Mouse (Mus musculus): Measurements from ENCODE around the gene Palm2. TPM values are rescaled to one million over a fixed set of nuclear protein-coding genes. Genes with fewer than 3 reads are reported as not detected.

Palm2 gene
- polyA plus RNA-seq, 1 experiment, result 75.2 TPM

- Histone ChIP-seq H3K27ac (ENCODE audit: insufficient read depth, low read length) (no peak overlapping the region), H3K4me1 (ENCODE audit: control insufficient read depth, insufficient read depth, low read length) (no peaks in the 10 kb centered on the region; the same call in 1 of the 2 replicates), H3K4me3 (ENCODE audit: insufficient read depth, low read length) (no peak overlapping the region)
- no peak for TF ChIP-seq POLR2A (IDR thresholded peaks at IDR 0.05; ENCODE audit: low read depth, low read length)
- TF ChIP-seq CTCF (IDR thresholded peaks at IDR 0.05; ENCODE audit: borderline replicate concordance, insufficient read depth, low read length), result no peak
Measured at GRCm38 (mm10) chr4:57684676-57685215, 250.7 kb downstream of the Palm2 start.

GRCm38 (mm10) chr4:57686736-57687135, 252.7 kb downstream of the Palm2 start:
- Histone ChIP-seq H3K27ac (ENCODE audit: insufficient read depth, low read length) (no peak overlapping the region), H3K4me1 (ENCODE audit: control insufficient read depth, insufficient read depth, low read length) (no peaks in the 10 kb centered on the region), H3K4me3 (ENCODE audit: insufficient read depth, low read length) (no peak overlapping the region)
- TF ChIP-seq CTCF (IDR thresholded peaks at IDR 0.05; ENCODE audit: borderline replicate concordance, insufficient read depth, low read length) (no peak), POLR2A (IDR thresholded peaks at IDR 0.05; ENCODE audit: low read depth, low read length) (no peak)

GRCm38 (mm10) chr4:57687583-57687982, 253.5 kb downstream of the Palm2 start:
- H3K27ac ChIP-seq (ENCODE audit: insufficient read depth, low read length), result no peak overlapping the region
- no peak overlapping the region for H3K4me3 ChIP-seq (ENCODE audit: insufficient read depth, low read length)
- TF ChIP-seq POLR2A (IDR thresholded peaks at IDR 0.05; ENCODE audit: low read depth, low read length) (no peak), CTCF (IDR thresholded peaks at IDR 0.05; ENCODE audit: borderline replicate concordance, insufficient read depth, low read length) (no peak)
- H3K4me1 ChIP-seq (ENCODE audit: control insufficient read depth, insufficient read depth, low read length), result no peaks in the 10 kb centered on the region

GRCm38 (mm10) chr4:57688131-57688530, 254.1 kb downstream of the Palm2 start:
- Histone ChIP-seq H3K4me3 (ENCODE audit: insufficient read depth, low read length) (no peak overlapping the region), H3K4me1 (ENCODE audit: control insufficient read depth, insufficient read depth, low read length) (no peaks in the 10 kb centered on the region), H3K27ac (ENCODE audit: insufficient read depth, low read length) (no peak overlapping the region)
- no peak for TF ChIP-seq CTCF (IDR thresholded peaks at IDR 0.05; ENCODE audit: borderline replicate concordance, insufficient read depth, low read length)

- Histone ChIP-seq H3K4me3 (ENCODE audit: insufficient read depth, low read length) (no peak overlapping the region), H3K27ac (ENCODE audit: insufficient read depth, low read length) (no peak overlapping the region), H3K4me1 (ENCODE audit: control insufficient read depth, insufficient read depth, low read length) (no peaks in the 10 kb centered on the region)
- TF ChIP-seq CTCF (IDR thresholded peaks at IDR 0.05; ENCODE audit: borderline replicate concordance, insufficient read depth, low read length) (no peak), POLR2A (IDR thresholded peaks at IDR 0.05; ENCODE audit: low read depth, low read length) (no peak)
Measured at GRCm38 (mm10) chr4:57690001-57690400, 256.0 kb downstream of the Palm2 start.

- Histone ChIP-seq H3K4me3 (ENCODE audit: insufficient read depth, low read length) (no peak overlapping the region), H3K27ac (ENCODE audit: insufficient read depth, low read length) (no peak overlapping the region), H3K4me1 (ENCODE audit: control insufficient read depth, insufficient read depth, low read length) (no peaks in the 10 kb centered on the region)
- TF ChIP-seq POLR2A (IDR thresholded peaks at IDR 0.05; ENCODE audit: low read depth, low read length) (no peak), CTCF (IDR thresholded peaks at IDR 0.05; ENCODE audit: borderline replicate concordance, insufficient read depth, low read length) (no peak)
Measured at GRCm38 (mm10) chr4:57690805-57691204, 256.8 kb downstream of the Palm2 start.

GRCm38 (mm10) chr4:57694356-57695136, 260.5 kb downstream of the Palm2 start:
- H3K4me1 ChIP-seq (ENCODE audit: control insufficient read depth, insufficient read depth, low read length), result no peaks in the 10 kb centered on the region
- H3K27ac ChIP-seq (ENCODE audit: insufficient read depth, low read length), result no peak overlapping the region
- no peak for TF ChIP-seq POLR2A (IDR thresholded peaks at IDR 0.05; ENCODE audit: low read depth, low read length)
- no peak overlapping the region for H3K4me3 ChIP-seq (ENCODE audit: insufficient read depth, low read length)

GRCm38 (mm10) chr4:57696955-57697354, 262.9 kb downstream of the Palm2 start:
- H3K27ac ChIP-seq (ENCODE audit: insufficient read depth, low read length), result no peak overlapping the region
- TF ChIP-seq POLR2A (IDR thresholded peaks at IDR 0.05; ENCODE audit: low read depth, low read length) (no peak), CTCF (IDR thresholded peaks at IDR 0.05; ENCODE audit: borderline replicate concordance, insufficient read depth, low read length) (no peak)
- no peaks in the 10 kb centered on the region for H3K4me1 ChIP-seq (ENCODE audit: control insufficient read depth, insufficient read depth, low read length)
- no peak overlapping the region for H3K4me3 ChIP-seq (ENCODE audit: insufficient read depth, low read length)

- TF ChIP-seq POLR2A (IDR thresholded peaks at IDR 0.05; ENCODE audit: low read depth, low read length) (no peak), CTCF (IDR thresholded peaks at IDR 0.05; ENCODE audit: borderline replicate concordance, insufficient read depth, low read length) (no peak)
- H3K4me3 ChIP-seq (ENCODE audit: insufficient read depth, low read length), result no peak overlapping the region
- H3K27ac ChIP-seq (ENCODE audit: insufficient read depth, low read length), result no peak overlapping the region
- no peaks in the 10 kb centered on the region for H3K4me1 ChIP-seq (ENCODE audit: control insufficient read depth, insufficient read depth, low read length)
Measured at GRCm38 (mm10) chr4:57697918-57698611, 264.0 kb downstream of the Palm2 start.

- TF ChIP-seq CTCF (IDR thresholded peaks at IDR 0.05; ENCODE audit: borderline replicate concordance, insufficient read depth, low read length) (no peak), POLR2A (IDR thresholded peaks at IDR 0.05; ENCODE audit: low read depth, low read length) (no peak)
Measured at GRCm38 (mm10) chr4:57701576-57701975, 267.5 kb downstream of the Palm2 start.

More at GRCm38 (mm10) chr4:57701576-57701975, 267.5 kb downstream of the Palm2 start:
- no peaks in the 10 kb centered on the region for H3K4me1 ChIP-seq (ENCODE audit: control insufficient read depth, insufficient read depth, low read length)
- H3K27ac ChIP-seq (ENCODE audit: insufficient read depth, low read length), result no peak overlapping the region
- H3K4me3 ChIP-seq (ENCODE audit: insufficient read depth, low read length), result no peak overlapping the region

Data from embryonic fibroblast, embryonic 13.5 days (primary cell).